Mouse (Mus musculus) heart, adult 2 months (tissue): ENCODE data around the gene Rpa2.

Source experiments
- CTCF ChIP-seq: fragments of 200-600 bp; IDR thresholded peaks from 2 replicates; pipeline ENCODE4 v1.8.1; 2022; ENCODE audit warnings: antibody characterized with exemption, mild to moderate bottlenecking, moderate library complexity
- POLR2A ChIP-seq: fragments of 200-500 bp; IDR thresholded peaks from 2 replicates; pipeline ENCODE4 v1.6.1; 2011; ENCODE audit warnings: mild to moderate bottlenecking, low read depth, low read length, control low read depth; ENCODE audit not compliant: insufficient read depth

- TF ChIP-seq POLR2A (no peak), CTCF (peak; percentile 82)
These were observed 11.2 kb upstream of the Rpa2 start, which contains the start of gene Smpdl3b for GRCm38 (mm10) chr4:132756974-132757373.
